Mouse (Mus musculus) c-Kit-positive CD71-negative TER-119-negative erythroid progenitor cells, embryonic 14.5 days (primary cell): ENCODE measurements around the gene Tmprss9.

Source experiments
- DNase-seq: peaks from one replicate; pipeline ENCODE4 v3.0.0-alpha.2; 2013; ENCODE audit warnings: low read depth

The Tmprss9 gene

DNA sequence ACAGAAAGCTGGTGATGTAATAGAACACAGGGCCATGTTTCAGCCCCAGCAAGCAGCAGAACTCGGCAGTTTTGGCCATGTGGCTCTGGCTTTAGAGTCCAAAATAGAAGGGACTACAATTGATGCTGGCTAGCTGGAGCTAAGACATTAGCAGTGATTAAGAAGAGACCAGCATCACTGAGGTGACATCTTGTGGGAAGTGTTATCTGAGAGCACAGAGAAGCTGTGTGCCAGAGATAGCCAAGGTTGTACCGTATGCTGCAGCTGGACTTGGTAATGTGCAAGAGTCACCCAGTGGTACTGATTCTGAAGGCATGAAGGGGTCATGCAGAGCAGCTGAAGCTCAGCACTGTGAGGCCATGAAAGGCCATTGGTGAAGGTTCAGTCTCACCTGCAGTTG, 43.6 kb downstream of the Tmprss9 start:
- no peak for DNase-seq

DNA sequence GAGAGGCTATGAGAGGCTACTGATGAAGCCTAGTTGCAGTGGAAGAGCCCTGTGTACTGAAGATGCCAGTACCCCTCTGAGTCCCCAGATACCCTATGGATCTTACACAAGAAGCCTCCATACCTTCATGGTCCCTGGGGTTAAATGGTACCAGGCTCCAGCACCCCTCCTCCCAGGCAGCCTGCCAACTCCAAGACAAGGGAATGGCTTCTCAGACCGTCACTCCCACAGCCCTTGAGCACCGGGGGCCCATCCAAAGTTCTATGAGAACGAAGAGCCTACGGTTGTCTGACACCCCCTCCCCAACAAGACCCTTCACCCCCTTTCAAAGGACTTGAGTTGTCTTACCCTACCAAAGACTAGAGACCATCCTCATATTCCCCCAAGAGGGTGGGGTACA, 44.1 kb downstream of the Tmprss9 start:
- DNase-seq: no peak

DNA sequence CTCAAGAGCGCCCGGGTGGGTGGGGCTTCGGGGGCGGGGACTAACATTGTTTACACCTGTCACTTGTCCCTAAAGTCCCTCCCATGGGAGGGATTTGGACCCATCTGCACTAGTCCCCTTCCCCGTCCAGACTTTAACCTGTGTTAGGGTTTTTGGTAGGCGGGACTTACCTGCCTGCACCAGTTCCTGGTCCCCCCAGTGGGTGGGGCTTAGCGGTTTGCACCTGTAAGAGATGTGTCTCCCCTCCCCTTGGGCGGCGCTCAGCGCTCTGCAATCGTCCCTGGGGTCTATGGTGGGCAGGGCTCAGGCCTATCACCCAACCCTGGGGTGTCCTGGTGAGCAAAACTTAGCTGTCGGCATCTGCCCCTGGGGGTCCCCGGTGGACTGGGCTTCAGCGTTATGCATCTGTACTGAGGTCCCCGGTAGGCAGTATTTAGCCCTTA, 45.7 kb downstream of the Tmprss9 start:
- DNase-seq: no peak

DNA sequence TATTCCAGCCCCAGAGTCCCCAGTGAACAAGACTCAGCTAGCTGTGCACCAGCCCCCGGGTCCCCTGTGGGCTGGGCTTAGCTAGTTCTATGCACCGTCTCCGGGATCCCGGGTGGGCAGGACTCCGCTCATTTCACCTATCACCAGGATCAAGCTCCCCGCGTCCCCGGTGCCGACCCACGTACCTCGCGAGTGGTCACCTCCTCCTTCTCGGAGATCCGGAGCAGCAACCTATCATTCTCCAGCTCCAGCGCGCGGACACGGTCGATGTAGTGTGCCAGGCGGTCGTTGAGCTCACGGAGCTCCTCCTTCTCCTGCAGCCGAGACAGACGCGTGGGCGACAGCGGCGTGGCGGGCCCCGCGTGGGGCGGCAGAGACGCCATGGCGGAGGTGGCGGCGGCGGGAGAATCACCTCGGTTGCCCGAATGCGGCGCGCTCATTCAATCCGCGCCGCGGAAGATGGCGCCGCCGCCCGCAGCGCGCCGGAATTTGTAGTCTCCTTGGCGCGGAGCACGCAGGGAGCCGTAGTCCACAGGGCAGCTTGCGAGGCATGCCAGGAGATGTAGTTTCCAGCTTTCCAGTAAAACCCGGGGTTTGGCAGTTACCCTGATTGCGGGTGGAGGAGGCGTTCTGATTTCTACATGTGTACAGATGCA, 46.3 kb downstream of the Tmprss9 start, which contains the start of gene Lmnb2:
TSS of gene Lmnb2 (minus strand) at position 467 of the 656 bp plus-strand sequence.
- DNase-seq: no peak

DNA sequence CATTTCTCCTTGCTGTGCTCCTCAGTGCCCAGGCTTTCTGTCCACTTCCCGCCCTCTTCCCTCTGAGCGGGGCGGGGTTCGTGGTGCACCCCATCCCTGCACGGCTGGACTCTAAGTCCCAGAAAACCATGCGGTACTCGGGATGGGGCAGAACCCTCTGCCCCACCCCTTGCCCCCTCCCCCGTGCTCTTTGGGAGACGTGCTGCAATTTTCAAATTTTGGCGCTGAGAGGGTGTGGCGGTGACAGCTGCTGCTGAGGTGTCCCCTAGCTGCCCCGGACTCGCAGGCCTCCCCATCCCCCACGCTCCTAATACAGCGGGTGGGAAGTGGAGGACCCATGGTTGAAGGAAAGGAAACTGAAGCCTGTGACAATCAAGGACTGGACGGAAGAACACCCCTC, 50.3 kb downstream of the Tmprss9 start:
- no peak for DNase-seq

DNA sequence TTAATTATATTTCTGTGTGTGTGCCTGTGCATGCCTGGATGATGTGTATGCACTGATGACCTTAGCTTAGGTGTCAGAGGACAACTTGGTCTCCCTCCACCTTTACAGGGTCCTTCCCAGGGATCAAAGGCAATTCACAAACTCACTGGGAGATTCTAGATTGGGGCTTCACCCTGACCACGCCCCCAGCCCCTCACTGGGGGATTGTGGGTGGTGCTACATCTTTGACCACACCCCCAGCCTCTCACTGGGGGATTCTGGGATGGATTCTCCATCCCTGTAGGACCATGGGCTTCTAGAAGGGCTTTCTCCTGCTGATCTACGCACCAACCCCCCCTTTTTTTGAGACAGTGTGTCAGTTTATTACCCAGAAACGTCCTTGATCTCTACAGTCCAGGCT, 53.8 kb downstream of the Tmprss9 start:
- DNase-seq: no peak

DNA sequence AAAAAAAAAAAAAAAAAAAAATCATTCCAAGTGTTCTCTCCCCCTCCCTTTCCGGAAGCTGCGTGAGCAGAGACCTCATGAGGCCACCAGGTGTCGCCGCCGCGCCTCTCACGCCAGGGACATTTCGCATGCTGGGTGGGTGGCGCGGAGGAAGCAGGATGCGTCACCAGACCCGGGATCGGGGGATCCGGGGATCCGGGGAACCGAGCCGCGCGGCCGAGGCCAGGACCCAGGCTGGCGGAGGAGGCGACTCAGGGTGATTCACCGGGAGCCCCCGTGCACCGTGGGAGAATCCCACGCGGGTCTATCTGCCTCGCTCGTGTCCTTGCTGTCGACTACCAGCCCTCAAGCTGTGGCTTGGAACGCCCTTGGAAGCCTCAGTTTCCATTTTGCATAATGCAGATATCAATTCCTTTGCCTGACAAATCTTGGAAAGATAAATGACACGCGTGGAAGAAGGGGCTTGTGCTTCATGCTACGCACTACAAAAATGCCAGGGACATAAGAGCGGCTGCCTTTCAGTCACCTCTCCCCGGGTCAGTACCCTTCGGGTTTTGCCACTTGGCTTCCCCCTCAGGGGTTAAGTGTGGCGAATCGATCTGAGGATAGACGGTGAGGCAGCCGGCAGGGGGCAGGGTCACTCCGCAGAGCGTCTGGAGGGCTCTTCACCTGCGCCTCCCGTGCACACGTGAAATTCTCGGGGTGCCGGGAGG, 57.1 kb downstream of the Tmprss9 start:
- DNase-seq: peak; percentile 85

DNA sequence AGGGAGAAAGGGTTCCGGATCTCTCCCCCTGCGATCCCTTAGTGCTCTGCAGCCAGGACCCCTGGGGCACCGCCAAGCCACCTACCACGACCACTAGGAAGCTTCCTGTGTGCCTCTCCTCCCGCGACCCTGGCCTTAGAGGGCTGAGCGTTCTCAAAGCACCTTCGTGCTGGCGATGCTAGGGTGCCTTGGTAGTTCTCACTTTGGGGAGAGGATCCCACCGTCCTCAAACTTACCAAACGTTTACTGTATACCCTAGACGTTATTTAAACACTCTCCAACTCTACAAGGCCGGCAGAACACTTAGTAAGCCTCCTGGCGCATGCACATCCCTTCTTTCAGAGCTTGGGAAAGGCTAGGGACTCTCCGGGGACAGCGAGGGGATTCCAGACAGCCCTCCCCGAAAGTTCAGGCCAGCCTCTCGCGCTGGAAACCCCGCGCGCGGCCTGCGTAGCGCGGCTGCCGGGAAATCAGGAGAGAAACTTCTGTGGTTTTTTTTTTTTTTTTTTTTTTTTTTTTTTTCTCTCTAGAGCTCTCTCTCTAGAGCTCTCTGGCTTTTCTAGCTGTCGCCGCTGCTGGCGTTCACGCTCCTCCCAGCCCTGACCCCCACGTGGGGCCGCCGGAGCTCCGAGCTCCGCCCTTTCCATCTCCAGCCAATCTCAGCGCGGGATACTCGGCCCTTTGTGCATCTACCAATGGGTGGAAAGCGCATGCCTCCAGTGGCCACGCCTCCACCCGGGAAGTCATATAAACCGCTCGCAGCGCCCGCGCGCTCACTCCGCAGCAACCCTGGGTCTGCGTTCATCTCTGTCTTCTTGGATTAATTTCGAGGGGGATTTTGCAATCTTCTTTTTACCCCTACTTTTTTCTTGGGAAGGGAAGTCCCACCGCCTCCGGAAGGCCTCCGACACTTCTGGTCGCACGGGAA, 57.9 kb downstream of the Tmprss9 start, which contains the start of gene Gadd45b:
TSS of gene Gadd45b (plus strand) at position 775 of the 928 bp plus-strand sequence.
- peak; percentile 97 for DNase-seq

DNA sequence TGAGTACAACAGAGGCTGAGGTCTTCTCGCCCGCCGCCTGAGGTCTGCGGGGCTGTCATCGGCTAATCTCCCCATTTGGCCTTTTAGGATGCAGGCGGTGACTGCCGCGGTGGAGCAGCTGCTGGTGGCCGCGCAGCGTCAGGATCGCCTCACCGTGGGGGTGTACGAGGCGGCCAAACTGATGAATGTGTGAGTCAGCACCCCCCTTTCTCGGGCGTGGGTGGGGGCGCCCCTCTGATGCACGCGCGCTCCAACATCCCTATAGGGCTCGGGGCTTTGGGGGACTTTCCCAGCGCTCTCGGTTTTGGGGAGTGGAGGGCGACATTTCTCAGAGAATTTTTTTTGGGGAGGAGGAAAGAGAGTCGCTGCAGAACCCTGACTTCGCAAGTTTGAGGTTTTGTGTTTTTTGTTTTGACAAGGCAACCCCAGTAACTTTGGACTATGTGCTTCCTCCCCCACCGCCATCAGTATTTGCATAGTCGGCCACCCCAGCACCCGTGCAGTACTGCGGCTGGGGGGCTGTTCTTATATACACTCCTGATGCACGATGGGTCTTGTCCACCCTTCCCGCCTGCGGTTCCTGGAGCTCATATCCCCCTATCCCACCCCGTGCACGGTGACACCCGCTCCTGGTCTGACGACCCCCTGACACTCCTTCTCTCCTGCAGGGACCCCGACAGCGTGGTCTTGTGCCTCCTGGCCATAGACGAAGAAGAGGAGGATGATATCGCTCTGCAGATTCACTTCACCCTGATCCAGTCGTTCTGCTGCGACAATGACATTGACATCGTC, 58.9 kb downstream of the Tmprss9 start:
- no peak for DNase-seq

DNA sequence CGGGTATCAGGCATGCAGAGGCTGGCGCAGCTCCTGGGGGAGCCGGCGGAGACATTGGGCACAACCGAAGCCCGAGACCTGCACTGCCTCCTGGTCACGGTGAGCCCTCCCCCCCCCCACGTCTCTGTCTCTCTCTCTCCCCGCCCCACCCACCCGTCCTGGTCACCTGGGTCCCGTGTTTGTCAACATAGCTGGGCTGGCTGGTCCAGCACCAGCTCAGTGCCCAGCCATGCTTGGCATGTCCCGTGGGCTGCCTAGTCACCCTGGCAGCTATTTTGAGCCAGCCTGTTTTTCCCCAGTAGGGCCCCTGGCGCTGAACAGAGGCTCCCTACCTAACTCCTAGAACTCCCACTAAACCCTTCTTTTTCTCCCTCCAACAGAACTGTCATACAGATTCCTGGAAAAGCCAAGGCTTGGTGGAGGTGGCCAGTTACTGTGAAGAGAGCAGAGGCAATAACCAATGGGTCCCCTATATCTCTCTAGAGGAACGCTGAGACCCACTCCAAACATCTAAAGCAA, 59.6 kb downstream of the Tmprss9 start:
- no peak for DNase-seq

DNA sequence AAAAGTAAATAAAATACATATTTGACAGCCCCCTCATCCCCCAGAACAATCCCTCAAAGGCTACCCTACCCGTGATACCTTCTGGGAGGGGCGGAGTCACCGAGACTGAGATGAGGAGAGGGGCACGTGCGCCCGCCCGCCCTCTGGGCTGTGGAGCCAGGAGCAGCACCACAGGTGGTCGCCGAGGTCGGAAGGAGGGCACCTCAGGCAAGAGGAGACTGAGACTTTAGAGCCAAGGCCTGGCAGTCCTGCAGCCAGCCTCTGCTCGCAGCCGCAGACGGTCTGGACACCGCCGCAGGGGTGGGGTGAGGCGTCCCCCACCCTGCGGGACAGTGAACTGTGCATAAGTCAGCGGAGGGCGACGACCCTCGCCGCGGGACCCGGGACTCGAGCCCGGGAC, 60.0 kb downstream of the Tmprss9 start:
- DNase-seq: no peak

DNA sequence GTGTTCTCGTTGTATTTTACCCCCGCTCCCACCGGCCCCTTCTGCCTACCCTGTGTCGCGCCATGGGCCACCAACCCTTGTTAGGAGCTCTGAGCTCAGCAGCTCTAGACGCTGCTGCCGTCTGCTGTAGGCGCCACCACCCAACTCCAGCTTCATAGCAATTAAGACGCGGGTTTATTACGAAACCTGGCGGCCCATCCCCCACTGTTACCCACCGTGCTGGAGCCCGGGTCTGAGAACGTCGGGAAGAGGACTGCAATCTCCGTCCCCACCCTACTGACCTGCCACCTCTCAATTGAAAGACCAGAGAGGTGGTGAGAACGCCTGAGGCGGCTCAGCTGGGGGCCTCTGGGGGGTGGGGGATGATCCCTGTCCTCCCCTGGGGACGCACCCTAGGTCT, 60.6 kb downstream of the Tmprss9 start:
- DNase-seq: no peak

DNA sequence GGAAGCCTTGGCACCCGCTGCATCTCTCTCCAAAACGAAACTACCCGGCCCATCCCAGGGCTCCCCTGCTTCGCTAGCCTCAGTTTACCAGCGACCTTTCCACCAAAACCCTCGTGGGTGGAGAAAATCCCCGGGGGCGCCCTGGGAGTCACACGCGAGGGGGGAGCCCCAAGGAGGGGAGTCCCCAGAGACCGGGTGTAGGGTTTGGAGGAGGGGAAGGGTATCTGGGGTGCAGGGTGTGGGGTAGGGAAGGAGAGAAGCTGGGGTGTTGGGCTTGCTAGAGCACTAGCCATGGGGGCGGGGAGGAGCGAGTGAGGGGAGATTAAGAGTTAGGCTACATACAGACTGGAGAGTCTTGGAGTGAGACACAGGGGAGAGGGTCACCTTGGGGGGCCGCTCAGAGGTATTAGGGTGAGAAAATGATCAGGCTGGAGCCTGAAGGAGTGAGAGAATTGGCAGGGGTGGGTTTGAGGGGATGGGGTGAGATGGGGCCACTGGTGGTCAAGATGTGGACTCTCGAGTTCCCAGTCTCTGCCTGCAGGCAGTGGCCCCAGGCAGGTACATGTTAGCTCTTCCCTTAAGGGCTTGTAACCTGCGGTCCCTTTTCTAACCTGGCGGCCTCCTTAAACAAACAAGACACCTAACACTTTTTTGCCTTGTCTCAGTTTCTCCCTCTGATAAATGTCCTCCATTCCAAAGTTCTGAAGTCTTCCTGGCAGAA, 61.2 kb downstream of the Tmprss9 start:
- no peak for DNase-seq

DNA sequence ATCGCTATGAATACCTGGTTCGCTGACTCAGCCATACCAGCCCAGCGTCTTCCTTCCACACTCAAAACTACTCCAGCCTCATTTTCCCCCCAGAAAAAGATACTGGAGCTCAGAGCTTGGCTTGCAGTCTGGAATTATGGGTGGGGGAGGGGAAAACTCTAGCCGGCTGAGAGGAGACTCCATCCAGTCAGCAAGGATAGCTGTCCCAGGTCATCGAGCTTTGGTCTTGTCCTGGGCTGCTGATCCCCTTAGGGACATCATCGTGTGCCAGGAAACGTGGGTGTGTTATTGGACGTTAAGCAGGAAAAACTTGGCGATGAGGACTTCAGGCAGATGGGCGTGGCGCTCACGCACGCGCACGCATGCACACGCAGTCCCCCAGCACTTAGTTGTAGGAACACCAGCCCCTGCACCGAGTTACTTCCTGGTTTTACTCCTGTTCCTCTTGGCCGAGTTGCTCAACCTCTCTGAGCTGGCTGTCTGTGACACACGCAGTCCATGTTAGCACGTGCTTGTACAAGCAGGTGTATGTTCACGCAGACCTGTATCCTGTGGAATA, 61.9 kb downstream of the Tmprss9 start:
- no peak for DNase-seq

DNA sequence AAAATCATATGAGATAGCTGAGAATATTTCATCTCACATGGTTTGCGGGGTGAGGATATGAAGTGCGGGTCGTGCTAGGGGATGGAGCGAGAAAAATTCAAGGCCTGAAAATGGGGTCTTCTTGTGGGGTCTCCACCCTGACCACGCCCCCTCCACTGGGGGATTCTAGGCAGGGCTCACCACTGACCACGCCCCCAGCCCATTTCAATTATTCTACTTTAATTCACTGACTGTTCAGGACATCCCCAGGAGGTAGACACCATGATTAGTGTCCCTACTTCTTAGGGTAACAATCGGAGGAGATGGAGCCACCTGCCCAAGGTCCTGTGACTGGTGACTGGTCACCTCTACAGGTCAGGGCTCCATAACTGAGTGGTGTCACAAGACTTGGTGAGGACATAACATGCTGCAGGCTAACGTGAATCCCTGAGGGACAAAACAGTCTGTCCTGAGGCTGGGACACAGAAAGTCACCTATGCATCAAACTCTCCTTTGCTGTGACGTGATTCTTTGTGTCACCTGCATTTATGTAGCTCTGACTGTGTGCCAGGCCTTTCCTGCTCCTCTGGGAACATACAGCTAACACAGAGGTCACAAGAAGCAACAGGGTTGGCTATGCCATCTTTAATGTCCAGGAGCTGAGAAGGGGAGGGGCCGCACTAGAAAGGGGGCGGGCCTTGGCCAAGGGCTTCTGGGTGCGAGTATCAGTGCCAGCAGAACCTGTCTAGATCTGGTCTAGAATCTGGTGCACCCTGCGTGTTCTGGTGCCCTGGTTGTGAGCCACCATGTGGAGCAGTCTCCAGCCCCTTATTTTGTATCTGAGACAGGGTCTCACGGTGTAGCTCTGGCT, 62.7 kb downstream of the Tmprss9 start:
- no peak for DNase-seq

DNA sequence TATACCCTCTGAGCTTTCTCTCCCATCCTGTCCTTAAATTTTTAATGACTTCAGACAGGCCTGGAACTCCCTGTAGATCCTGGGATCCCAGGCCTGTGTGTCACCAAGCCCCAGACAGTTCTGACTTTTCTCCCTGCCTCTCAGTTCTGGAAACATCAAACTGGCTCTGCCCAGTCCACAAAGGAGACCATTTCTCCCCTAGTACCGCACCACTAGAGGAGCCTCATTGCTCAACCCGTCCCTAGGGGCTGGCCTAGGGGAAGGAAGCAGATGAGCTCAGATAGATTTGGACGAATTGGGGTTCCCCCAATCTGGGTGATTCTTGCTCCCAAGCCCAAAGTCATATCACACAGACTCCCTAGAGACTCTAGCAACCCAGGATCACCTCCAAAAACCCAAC, 63.6 kb downstream of the Tmprss9 start:
- no peak for DNase-seq

DNA sequence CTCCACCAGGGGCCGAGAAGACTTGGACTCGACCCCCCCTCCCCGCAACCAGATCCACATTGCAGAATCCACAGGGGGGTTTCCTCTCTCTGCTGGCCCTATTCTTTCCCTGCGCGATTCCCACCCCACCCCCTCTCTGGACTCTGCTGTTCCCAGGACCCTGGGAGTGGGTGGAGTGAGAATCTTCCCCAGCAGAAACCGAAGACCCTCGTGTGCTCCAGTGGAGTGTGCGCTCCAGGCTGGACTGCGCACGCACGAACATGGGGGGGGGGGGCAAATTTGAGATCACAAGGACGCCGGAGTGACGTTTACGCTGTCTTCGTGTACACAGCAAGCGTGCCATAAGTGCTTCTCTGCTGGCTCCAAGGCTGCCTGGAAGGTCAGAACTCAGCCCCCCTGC, 64.0 kb downstream of the Tmprss9 start:
- DNase-seq: no peak

DNA sequence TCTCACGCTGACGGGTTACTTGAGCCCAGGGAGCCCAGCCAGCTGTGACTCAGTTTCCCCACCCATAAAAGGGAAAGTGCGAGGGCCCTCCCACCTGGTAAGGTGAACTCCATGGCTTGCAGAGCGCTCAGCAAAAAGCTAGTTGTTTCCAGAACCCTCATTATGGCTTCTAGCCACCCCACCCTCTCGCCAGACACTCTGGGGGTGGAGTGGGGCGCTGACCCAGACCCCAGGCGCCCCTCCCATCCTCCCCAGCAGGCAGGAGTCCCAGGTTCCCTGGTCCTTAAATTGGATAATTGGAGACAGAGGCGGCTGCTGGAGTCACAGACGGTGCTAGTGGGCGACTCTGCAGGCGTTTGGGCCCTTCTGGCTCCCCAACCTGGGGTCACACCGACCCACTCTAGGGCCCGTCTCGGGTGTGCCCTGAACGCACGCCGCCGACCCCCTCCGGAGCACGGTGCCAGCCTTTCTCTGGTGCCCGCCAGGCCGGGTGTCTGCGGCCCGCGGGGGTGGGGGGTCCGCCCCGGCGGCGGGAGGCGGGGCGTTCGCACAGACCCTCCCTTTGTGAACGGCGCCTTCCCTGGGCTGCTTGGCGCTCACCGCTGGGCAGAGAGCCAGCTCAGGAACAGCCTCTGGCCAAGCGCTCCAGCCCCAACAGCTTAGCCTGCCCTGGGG, 64.6 kb downstream of the Tmprss9 start:
- no peak for DNase-seq

DNA sequence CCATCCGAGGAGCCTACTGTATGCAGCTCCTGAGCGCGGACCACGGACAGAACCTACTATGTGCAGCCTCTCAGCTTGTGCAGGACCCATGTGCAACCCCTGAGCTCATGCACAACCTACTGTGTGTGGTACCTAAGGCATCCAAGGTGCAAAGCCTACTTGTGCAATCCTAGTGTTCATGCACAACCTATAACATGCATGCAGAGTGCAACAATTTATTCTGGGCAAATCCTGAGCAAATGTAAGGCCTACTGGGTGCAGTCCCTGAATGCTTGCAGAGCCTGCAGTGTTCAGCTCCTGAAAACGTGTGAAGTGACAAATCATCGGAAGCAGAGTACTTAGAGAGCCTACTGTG, 65.1 kb downstream of the Tmprss9 start:
- DNase-seq: no peak
